Mouse (Mus musculus) forebrain, embryonic 14.5 days (tissue): ENCODE data around the gene Olfr1364. TPM values are rescaled to one million over a fixed set of nuclear protein-coding genes. Genes with fewer than 3 reads are reported as not detected.
A peak's percentile ranks its signal among the peaks of the same experiment; 100 is the strongest.

Experiments
- ATAC-seq: fragments of 200-750 bp; cut with Nextera tagmentation; 2 replicates; pipeline ENCODE4 v1.8.0; 2017; ENCODE audit warnings: mild to moderate bottlenecking, moderate library complexity
- DNase-seq: peaks from one replicate; pipeline ENCODE4 v3.0.0-alpha.2; 2015; ENCODE audit warnings: low spot score
- H3K27ac ChIP-seq: fragments of 300-500 bp; sonication (generic); 2 replicates; pipeline ENCODE4 v1.5.1; 2014; ENCODE audit warnings: low read depth, mild to moderate bottlenecking, control low read depth, low read length, moderate library complexity
- H3K27me3 ChIP-seq: fragments of 300-500 bp; sonication (generic); replicated peaks from 2 replicates; pipeline ENCODE4 v1.6.1; 2014; ENCODE audit warnings: low read length, control low read depth, mixed read lengths; ENCODE audit not compliant: control insufficient read depth, insufficient read depth
- H3K36me3 ChIP-seq: fragments of 300-500 bp; sonication (generic); 2 replicates; pipeline ENCODE4 v1.6.1; 2014; ENCODE audit warnings: low read length, control low read depth; ENCODE audit not compliant: control insufficient read depth, insufficient read depth
- H3K4me1 ChIP-seq: fragments of 300-500 bp; sonication (generic); 2 replicates; pipeline ENCODE4 v1.6.1; 2014; ENCODE audit warnings: antibody characterized with exemption, low read length, control low read depth; ENCODE audit not compliant: control insufficient read depth, insufficient read depth
- H3K4me2 ChIP-seq: fragments of 300-500 bp; sonication (generic); 2 replicates; pipeline ENCODE4 v1.6.1; 2014; ENCODE audit warnings: mild to moderate bottlenecking, control low read depth, low read length
- H3K4me3 ChIP-seq: fragments of 300-500 bp; sonication (generic); 2 replicates; pipeline ENCODE4 v1.5.1; 2014; ENCODE audit warnings: low read depth, low read length, control low read depth
- H3K9ac ChIP-seq: fragments of 300-500 bp; sonication (generic); 2 replicates; pipeline ENCODE4 v1.6.1; 2014; ENCODE audit warnings: mild to moderate bottlenecking, low read length, control low read depth, moderate library complexity
- H3K9me3 ChIP-seq: fragments of 300-500 bp; sonication (generic); replicated peaks from 2 replicates; pipeline ENCODE4 v1.6.1; 2016; ENCODE audit warnings: low read length, control low read depth, mixed read lengths; ENCODE audit not compliant: control insufficient read depth
- WGBS: fragments of 180-500 bp; shearing (Covaris S2); extraction: QIAGEN DNeasy Blood & Tissue Kit; methylation state at CpG from one replicate; pipeline ENCODE4 v1.1.7; 2014; 5-methylcytosine and 5-hydroxymethylcytosine counted together
- polyA plus RNA-seq: library from polyadenylated mRNA; unstranded; fragments of >200 nt; fragmentation: Nextera tagmentation; extraction: Ambion mirVana; gene quantifications from 2 replicates; pipeline ENCODE4 v1.2.1, GENCODE M21; 2014

Gene Olfr1364
- polyA plus RNA-seq: not detected in 2 replicates

- Histone ChIP-seq H3K4me1 (no peaks in the 10 kb centered on the region), H3K9ac (no peak within 1 kb of the TSS), H3K4me2 (no peak within 1 kb of the TSS), H3K27me3 (no peaks in the 10 kb centered on the region), H3K4me3 (no peak within 1 kb of the TSS), H3K27ac (no peak within 1 kb of the TSS), H3K9me3 (no peaks in the 10 kb centered on the region), H3K36me3 (no peaks in the 10 kb centered on the region)
- DNase-seq: no peak
- no peak for ATAC-seq
- WGBS: 88% methylated on average over 2 of the region's 2 CpGs
These were observed at the start of gene Olfr1364 for GRCm38 (mm10) chr13:21581659-21582058. Gene Olfr1364, minus strand, starts transcription at chr13:21581759.

- ATAC-seq: no peak
- Histone ChIP-seq H3K27ac (no peak within 1 kb of the TSS), H3K9me3 (no peaks in the 10 kb centered on the region), H3K9ac (no peak within 1 kb of the TSS), H3K4me3 (no peak within 1 kb of the TSS), H3K27me3 (no peaks in the 10 kb centered on the region), H3K4me2 (no peak within 1 kb of the TSS), H3K4me1 (no peaks in the 10 kb centered on the region), H3K36me3 (no peaks in the 10 kb centered on the region)
- DNase-seq: no peak
These were observed 32.4 kb upstream of the Olfr1364 start, which contains the start of gene Olfr1362 for GRCm38 (mm10) chr13:21613922-21614321. Gene Olfr1362, minus strand, starts transcription at chr13:21614022.

- Histone ChIP-seq H3K9me3 (no peaks in the 10 kb centered on the region), H3K36me3 (no peaks in the 10 kb centered on the region), H3K4me1 (no peaks in the 10 kb centered on the region), H3K27ac (no peak overlapping the region), H3K4me3 (no peak overlapping the region), H3K9ac (no peak overlapping the region), H3K27me3 (no peaks in the 10 kb centered on the region), H3K4me2 (no peak overlapping the region)
- no peak for ATAC-seq
- 75% methylated on average over 2 of the region's 2 CpGs for WGBS
- DNase-seq: no peak
These were observed 10.1 kb upstream of the Olfr1364 start for GRCm38 (mm10) chr13:21591618-21592017.

DNA sequence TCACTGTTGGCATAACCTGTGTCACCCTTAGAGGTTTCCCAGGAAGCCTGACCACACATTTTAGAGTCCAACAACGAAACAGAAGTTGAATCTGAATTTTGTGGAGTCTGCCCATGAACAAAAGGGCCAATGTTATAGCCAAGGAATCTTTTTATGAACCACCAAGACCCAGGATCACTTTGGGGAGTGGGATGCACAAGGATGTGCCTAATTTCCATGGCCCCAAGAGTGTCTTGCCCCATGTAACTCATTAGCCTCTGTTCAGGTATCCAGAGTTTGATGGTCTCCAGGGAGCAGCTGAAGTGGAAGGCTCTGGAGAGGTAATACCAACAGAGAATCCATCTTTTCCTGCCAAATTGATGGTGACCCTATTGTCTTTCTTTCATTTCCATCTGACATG, 21.8 kb downstream of the Olfr1364 start, which contains the start of gene Olfr1535:
TSS of gene Olfr1535 (minus strand) at position 101 of the 400 bp plus-strand sequence.
- DNase-seq (no peak), ATAC-seq (no peak)
- Histone ChIP-seq H3K27me3 (no peaks in the 10 kb centered on the region), H3K36me3 (no peaks in the 10 kb centered on the region), H3K9me3 (no peaks in the 10 kb centered on the region), H3K4me2 (no peak within 1 kb of the TSS), H3K4me1 (no peaks in the 10 kb centered on the region), H3K4me3 (no peak within 1 kb of the TSS), H3K27ac (no peak within 1 kb of the TSS), H3K9ac (no peak within 1 kb of the TSS)
- WGBS: 69% methylated on average over 1 of the region's 1 CpGs

DNA sequence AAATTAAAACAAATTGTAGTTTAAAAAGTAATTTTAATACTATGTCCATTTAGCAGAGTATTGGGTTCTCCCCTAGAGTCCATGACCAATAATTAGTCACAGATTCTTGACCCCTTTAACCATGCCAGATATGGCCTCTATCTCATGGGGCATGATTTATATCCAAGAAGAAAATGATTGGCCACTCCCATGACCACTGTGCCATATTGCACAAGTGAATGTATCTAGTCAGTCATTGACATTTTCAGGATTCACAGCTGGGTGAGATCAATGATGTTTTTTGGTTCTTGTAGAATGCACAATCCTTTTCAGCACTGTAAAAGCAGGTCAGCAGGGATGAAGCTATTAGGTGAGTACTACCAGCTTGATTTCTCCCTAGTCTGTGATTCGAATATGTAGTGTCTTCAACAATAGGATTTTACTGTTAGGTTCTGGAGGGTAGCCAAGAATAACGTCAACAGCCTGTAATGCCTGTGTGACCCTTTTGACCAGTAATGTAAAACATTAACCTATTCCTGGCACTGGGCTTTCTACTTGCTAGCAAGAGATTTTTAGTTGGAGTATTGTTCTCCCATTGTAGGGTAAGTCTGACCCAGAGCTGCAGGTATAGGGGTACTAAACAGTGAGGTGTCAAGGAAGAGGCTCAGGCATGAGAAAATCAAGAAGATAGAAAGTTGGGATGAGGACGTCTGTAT, 31.0 kb downstream of the Olfr1364 start:
- no peak overlapping the region for H3K4me3 ChIP-seq
- H3K9me3 ChIP-seq: no peaks in the 10 kb centered on the region
- WGBS: 67% methylated on average over 3 of the region's 3 CpGs
- H3K9ac ChIP-seq: no peak overlapping the region
- no peaks in the 10 kb centered on the region for H3K36me3 ChIP-seq
- H3K27ac ChIP-seq: no peak overlapping the region
- no peak overlapping the region for H3K4me2 ChIP-seq
- ATAC-seq (no peak), DNase-seq (no peak)
- H3K27me3 ChIP-seq: no peaks in the 10 kb centered on the region
- no peaks in the 10 kb centered on the region for H3K4me1 ChIP-seq

DNA sequence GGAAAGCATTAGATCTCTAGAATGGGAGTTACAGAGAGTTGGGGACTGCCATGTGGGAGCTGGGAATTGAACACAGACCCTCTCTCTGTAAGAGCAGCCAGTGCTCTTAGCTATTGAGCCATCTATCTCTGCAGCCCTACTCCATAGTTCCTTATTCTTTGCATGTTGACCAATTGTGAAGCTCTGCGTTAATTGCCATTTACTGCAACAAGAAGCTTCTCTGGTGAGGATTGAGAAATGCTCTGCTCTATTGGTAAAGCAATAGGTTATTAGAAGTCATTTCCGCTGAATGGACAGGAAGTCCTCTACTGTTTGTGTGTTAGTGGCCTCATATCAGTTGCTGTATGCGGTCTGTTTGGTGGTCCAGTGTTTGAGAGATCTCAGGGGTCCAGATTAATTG, 32.1 kb downstream of the Olfr1364 start:
- WGBS: 90% methylated on average over 3 of the region's 3 CpGs
- H3K9ac ChIP-seq: no peak overlapping the region
- no peaks in the 10 kb centered on the region for H3K36me3 ChIP-seq
- H3K4me2 ChIP-seq: no peak overlapping the region
- no peak overlapping the region for H3K4me3 ChIP-seq
- ATAC-seq: no peak
- H3K27me3 ChIP-seq: no peaks in the 10 kb centered on the region
- no peak overlapping the region for H3K27ac ChIP-seq
- H3K9me3 ChIP-seq: no peaks in the 10 kb centered on the region
- no peaks in the 10 kb centered on the region for H3K4me1 ChIP-seq
- DNase-seq: no peak

- Histone ChIP-seq H3K9me3 (no peaks in the 10 kb centered on the region), H3K4me3 (no peak within 1 kb of the TSS), H3K4me2 (no peak within 1 kb of the TSS), H3K36me3 (no peaks in the 10 kb centered on the region), H3K27me3 (no peaks in the 10 kb centered on the region), H3K9ac (no peak within 1 kb of the TSS), H3K27ac (no peak within 1 kb of the TSS), H3K4me1 (no peaks in the 10 kb centered on the region)
- DNase-seq: no peak
- no peak for ATAC-seq
- 75% methylated on average over 1 of the region's 1 CpGs for whole genome bisulfite sequencing
These were observed 38.9 kb downstream of the Olfr1364 start, which contains the start of gene Olfr1366 for GRCm38 (mm10) chr13:21542708-21543107. Gene Olfr1366, minus strand, starts transcription at chr13:21542808.

- Histone ChIP-seq H3K4me2 (peak within 1 kb of the TSS; percentile 70), H3K9me3 (no peaks in the 10 kb centered on the region), H3K27me3 (no peaks in the 10 kb centered on the region), H3K27ac (peak within 1 kb of the TSS; percentile 82), H3K4me1 (peaks cover 9% of the 10 kb centered on the region), H3K4me3 (peak within 1 kb of the TSS; percentile 82), H3K36me3 (peaks cover 10% of the 10 kb centered on the region), H3K9ac (peak within 1 kb of the TSS; percentile 93)
- under 1% methylated on average over 39 of the region's 39 CpGs for WGBS
- ATAC-seq (peak; percentile 99), DNase-seq (peak; percentile 89)
These were observed 50.8 kb downstream of the Olfr1364 start, which contains the start of gene Zkscan8 for GRCm38 (mm10) chr13:21530781-21531201. Gene Zkscan8, minus strand, starts transcription at chr13:21531120.

DNA sequence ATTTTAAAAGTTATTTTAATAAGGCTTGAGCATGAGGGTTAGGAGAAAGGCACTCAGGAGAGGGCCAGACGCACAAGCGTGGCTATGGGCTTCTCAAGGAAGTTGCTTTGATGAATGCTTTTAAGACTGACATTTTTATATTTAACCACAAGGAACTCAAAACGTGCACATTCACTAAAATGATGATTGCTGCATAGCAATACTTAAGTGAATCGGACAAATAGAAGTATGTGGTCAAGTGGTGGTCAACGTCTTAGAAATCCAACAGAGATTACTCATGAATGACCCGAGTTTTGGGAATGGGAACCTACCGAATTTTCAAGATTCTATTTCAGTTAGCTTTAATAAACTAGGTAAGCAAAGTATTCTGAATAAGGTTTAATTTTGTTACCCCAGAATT, 51.4 kb downstream of the Olfr1364 start:
- Histone ChIP-seq H3K36me3 (peaks cover 15% of the 10 kb centered on the region), H3K4me1 (peaks cover 9% of the 10 kb centered on the region), H3K27ac (no peak overlapping the region), H3K9me3 (no peaks in the 10 kb centered on the region), H3K4me2 (peak overlapping the region; percentile 70), H3K27me3 (no peaks in the 10 kb centered on the region), H3K9ac (peak overlapping the region; percentile 25), H3K4me3 (peak overlapping the region; percentile 82)
- no peak for DNase-seq
- WGBS: 55% methylated on average over 7 of the region's 7 CpGs
- ATAC-seq: no peak
